Mouse (Mus musculus) intestine, embryonic 14.5 days (tissue): ENCODE measurements around the gene Abi1. TPM values are rescaled to one million over a fixed set of nuclear protein-coding genes. Genes with fewer than 3 reads are reported as not detected.

Experiments
- ATAC-seq: fragments of 200-750 bp; cut with Nextera tagmentation; replicated peaks from 2 replicates; pipeline ENCODE4 v1.8.0; 2017; ENCODE audit warnings: low read depth, moderate number of reproducible peaks, moderate TSS enrichment, moderate library complexity; ENCODE audit not compliant: low FRiP score, low TSS enrichment
- DNase-seq: peaks from one replicate; pipeline ENCODE4 v3.0.0-alpha.2; 2018; ENCODE audit warnings: low spot score
- H3K27ac ChIP-seq: fragments of 300-500 bp; sonication (generic); 2 replicates; pipeline ENCODE4 v1.5.1; 2014; ENCODE audit warnings: low read depth, mild to moderate bottlenecking, control low read depth
- H3K27me3 ChIP-seq: fragments of 300-500 bp; sonication (generic); replicated peaks from 2 replicates; pipeline ENCODE4 v1.6.1; 2014; ENCODE audit warnings: low read length, control low read depth; ENCODE audit not compliant: control insufficient read depth, insufficient read depth
- H3K36me3 ChIP-seq: fragments of 300-500 bp; sonication (generic); 2 replicates; pipeline ENCODE4 v1.6.1; 2014; ENCODE audit warnings: low read length, control low read depth; ENCODE audit not compliant: control insufficient read depth, insufficient read depth
- H3K4me1 ChIP-seq: fragments of 300-500 bp; sonication (generic); replicated peaks from 2 replicates; pipeline ENCODE4 v1.6.1; 2014; ENCODE audit warnings: low read length, control low read depth, mixed read lengths; ENCODE audit not compliant: control insufficient read depth, insufficient read depth
- H3K4me2 ChIP-seq: fragments of 300-500 bp; sonication (generic); 2 replicates; pipeline ENCODE4 v1.6.1; 2014; ENCODE audit warnings: low read length
- H3K4me3 ChIP-seq: fragments of 300-500 bp; sonication (generic); 2 replicates; pipeline ENCODE4 v1.5.1; 2014; ENCODE audit warnings: low read depth, low read length, control low read depth, mixed read lengths
- H3K9ac ChIP-seq: fragments of 300-500 bp; sonication (generic); 2 replicates; pipeline ENCODE4 v1.6.1; 2014; ENCODE audit warnings: mild to moderate bottlenecking, low read length
- H3K9me3 ChIP-seq: fragments of 300-500 bp; sonication (generic); 2 replicates; pipeline ENCODE4 v1.6.1; 2016; ENCODE audit warnings: low read length, control low read depth; ENCODE audit not compliant: control insufficient read depth
- WGBS: fragments of 180-500 bp; shearing (Covaris S2); extraction: QIAGEN DNeasy Blood & Tissue Kit; methylation state at CpG from one replicate; pipeline ENCODE4 v1.1.7; 2014; 5-methylcytosine and 5-hydroxymethylcytosine counted together
- polyA plus RNA-seq: library from polyadenylated mRNA; unstranded; fragments of >200 nt; fragmentation: Nextera tagmentation; extraction: Ambion mirVana; gene quantifications from 2 replicates; pipeline ENCODE4 v1.2.1, GENCODE M21; 2014

The Abi1 gene
- polyA plus RNA-seq, 1 experiment from 2014 or later = 42.8 TPM

GRCm38 (mm10) chr2:23007577-23007976 lies 32.5 kb downstream of the Abi1 start:
- Histone ChIP-seq H3K4me2 (no peak overlapping the region), H3K36me3 (peaks cover 5% of the 10 kb centered on the region; the same call in 1 of the 2 replicates), H3K4me3 (no peak overlapping the region), H3K9me3 (no peaks in the 10 kb centered on the region), H3K4me1 (no peaks in the 10 kb centered on the region), H3K9ac (no peak overlapping the region), H3K27ac (no peak overlapping the region), H3K27me3 (no peaks in the 10 kb centered on the region)
- WGBS = 87% methylated on average over 7 of the region's 7 CpGs
- DNase-seq (no peak), ATAC-seq (no peak)

DNA sequence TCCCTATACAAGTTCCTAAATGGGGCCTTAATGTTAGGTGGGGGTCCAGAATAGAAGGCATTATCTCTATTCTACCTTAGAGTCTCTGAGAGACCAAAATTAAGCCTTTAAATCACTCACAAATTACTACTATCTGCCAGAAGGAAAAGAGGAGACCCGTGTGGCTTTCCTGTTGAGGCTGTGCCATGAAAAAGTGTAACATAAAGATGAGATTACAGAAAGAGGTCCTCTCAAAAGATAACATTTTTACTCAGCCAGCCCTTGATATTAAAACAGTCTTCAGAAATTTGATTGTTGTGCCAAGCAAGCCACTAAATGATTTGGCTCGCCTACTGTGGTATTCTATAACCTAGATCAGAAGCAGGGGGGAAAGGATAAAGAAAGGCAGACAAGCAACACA lies 32.9 kb downstream of the Abi1 start:
- no peak overlapping the region for H3K27ac ChIP-seq
- H3K36me3 ChIP-seq = peaks cover 5% of the 10 kb centered on the region; the same call in 1 of the 2 replicates
- H3K9ac ChIP-seq = no peak overlapping the region
- ATAC-seq = no peak
- H3K4me3 ChIP-seq = no peak overlapping the region
- H3K4me1 ChIP-seq = no peaks in the 10 kb centered on the region
- no peaks in the 10 kb centered on the region for H3K9me3 ChIP-seq
- H3K4me2 ChIP-seq = no peak overlapping the region
- 84% methylated on average over 2 of the region's 2 CpGs for WGBS
- DNase-seq = no peak
- H3K27me3 ChIP-seq = no peaks in the 10 kb centered on the region

GRCm38 (mm10) chr2:23006219-23006618 lies 33.8 kb downstream of the Abi1 start:
- DNase-seq = no peak
- H3K4me2 ChIP-seq = no peak overlapping the region
- H3K4me1 ChIP-seq = no peaks in the 10 kb centered on the region
- H3K9me3 ChIP-seq = no peaks in the 10 kb centered on the region
- WGBS = 71% methylated on average over 6 of the region's 6 CpGs
- ATAC-seq = no peak
- H3K9ac ChIP-seq = no peak overlapping the region
- H3K4me3 ChIP-seq = no peak overlapping the region
- H3K27me3 ChIP-seq = no peaks in the 10 kb centered on the region
- peaks cover 5% of the 10 kb centered on the region; the same call in 1 of the 2 replicates for H3K36me3 ChIP-seq
- H3K27ac ChIP-seq = no peak overlapping the region

DNA sequence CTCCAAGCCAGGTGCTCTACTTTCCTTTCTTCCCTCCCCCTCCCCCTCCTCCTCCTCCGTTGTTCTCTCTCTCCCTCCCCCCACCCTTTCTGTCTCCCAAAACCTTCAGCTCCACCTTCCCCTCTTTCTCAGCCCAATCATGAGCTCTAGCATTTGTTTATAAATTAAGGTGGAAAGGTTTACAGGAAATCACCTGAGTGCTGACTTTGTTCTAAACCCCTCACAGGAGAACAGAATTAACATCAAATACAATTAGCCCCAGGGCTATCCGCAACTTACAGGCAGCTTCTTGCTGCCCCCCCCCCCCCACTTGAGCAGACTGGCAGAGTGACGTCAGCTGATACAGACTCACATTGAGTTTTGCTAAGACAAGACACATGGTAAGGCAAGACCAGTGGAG lies 37.4 kb downstream of the Abi1 start:
- DNase-seq (no peak), ATAC-seq (no peak)
- 53% methylated on average over 3 of the region's 3 CpGs for WGBS
- no peak overlapping the region for H3K4me3 ChIP-seq
- H3K9ac ChIP-seq = no peak overlapping the region
- no peak overlapping the region for H3K27ac ChIP-seq
- no peaks in the 10 kb centered on the region; the same call in 1 of the 2 replicates for H3K36me3 ChIP-seq
- no peaks in the 10 kb centered on the region for H3K4me1 ChIP-seq
- no peaks in the 10 kb centered on the region for H3K9me3 ChIP-seq
- no peak overlapping the region for H3K4me2 ChIP-seq
- no peaks in the 10 kb centered on the region for H3K27me3 ChIP-seq

DNA sequence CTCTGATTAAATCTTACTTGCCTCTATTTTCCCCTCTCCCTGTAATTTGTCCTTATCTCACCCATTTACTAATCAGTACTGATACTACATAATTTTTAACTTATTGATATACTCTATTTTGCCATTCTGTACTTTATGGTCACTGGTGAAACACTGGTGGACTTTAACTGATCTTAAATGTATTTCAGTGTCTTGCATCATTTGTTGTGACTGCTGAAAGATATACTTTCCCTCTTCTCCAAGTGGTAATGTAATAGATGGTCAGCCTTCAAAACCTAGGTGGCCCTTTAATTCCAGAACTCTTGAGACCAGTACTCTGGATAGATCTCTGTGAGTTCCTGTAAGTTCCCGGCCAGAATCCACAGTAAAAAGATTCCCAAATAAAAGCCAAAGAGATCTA lies 40.4 kb downstream of the Abi1 start:
- Histone ChIP-seq H3K9ac (no peak overlapping the region), H3K4me2 (no peak overlapping the region), H3K4me1 (no peaks in the 10 kb centered on the region), H3K27ac (no peak overlapping the region), H3K9me3 (no peaks in the 10 kb centered on the region), H3K36me3 (no peaks in the 10 kb centered on the region), H3K27me3 (no peaks in the 10 kb centered on the region), H3K4me3 (no peak overlapping the region)
- WGBS = 88% methylated on average over 1 of the region's 1 CpGs
- DNase-seq (no peak), ATAC-seq (no peak)

DNA sequence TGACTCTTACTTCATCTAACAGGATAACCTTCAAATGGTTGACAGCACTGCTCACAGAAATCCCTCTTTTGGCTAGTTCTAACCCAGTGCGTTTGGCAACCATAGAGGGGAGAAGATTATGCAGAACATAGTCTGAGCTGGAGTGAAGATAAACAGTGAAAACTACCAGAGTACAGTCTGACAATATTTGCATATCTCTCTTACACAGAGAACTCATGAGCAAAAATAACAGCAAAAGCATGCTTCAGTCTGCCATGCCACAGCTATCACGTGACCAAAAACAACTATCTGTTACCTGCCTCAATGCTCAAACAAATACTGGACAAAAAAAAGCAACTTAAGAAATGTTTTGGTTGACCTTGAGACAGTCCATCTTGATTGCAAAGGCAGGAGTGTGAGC lies 41.2 kb downstream of the Abi1 start:
- 78% methylated on average over 2 of the region's 2 CpGs for WGBS
- Histone ChIP-seq H3K9ac (no peak overlapping the region), H3K36me3 (0 out of 2 replicates have a peak, but pooled peaks cover 5% of the 10 kb centered on the region), H3K27ac (no peak overlapping the region), H3K4me1 (no peaks in the 10 kb centered on the region), H3K27me3 (no peaks in the 10 kb centered on the region), H3K4me3 (no peak overlapping the region), H3K9me3 (no peaks in the 10 kb centered on the region), H3K4me2 (no peak overlapping the region)
- no peak for DNase-seq
- ATAC-seq = no peak

DNA sequence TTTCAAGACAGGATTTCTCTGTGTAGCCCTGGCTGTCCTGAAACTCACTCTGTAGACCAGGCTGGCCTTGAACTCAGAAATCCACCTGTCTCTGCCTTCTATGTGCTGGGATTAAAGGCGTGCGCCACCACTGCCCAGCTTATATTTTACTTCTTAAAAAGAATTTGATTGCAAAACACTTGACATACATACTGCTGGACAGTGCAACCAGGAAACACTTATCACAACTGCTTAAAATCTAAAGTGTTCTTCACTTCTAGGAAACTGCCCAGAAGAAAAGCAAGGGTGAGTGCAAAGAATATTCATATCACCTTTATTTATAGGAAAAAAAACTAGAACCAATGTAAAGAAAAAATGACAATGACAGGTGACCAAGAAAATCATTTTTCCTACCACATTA lies 42.0 kb downstream of the Abi1 start:
- no peak for DNase-seq
- Histone ChIP-seq H3K27ac (no peak overlapping the region), H3K9me3 (no peaks in the 10 kb centered on the region), H3K36me3 (peaks cover 11% of the 10 kb centered on the region; the same call in 1 of the 2 replicates), H3K27me3 (no peaks in the 10 kb centered on the region), H3K9ac (no peak overlapping the region), H3K4me2 (no peak overlapping the region), H3K4me1 (no peaks in the 10 kb centered on the region), H3K4me3 (no peak overlapping the region)
- no peak for ATAC-seq
- 87% methylated on average over 2 of the region's 2 CpGs for WGBS

- Histone ChIP-seq H3K9me3 (no peaks in the 10 kb centered on the region), H3K9ac (no peak overlapping the region), H3K36me3 (peaks cover 15% of the 10 kb centered on the region; the same call in 1 of the 2 replicates), H3K27me3 (no peaks in the 10 kb centered on the region), H3K4me2 (no peak overlapping the region), H3K27ac (no peak overlapping the region), H3K4me1 (no peaks in the 10 kb centered on the region), H3K4me3 (no peak overlapping the region)
- ATAC-seq (no peak), DNase-seq (no peak)
Observed at GRCm38 (mm10) chr2:22996071-22996470, 44.0 kb downstream of the Abi1 start.

GRCm38 (mm10) chr2:22985973-22986657 lies 53.9 kb downstream of the Abi1 start:
- ATAC-seq (no peak), DNase-seq (no peak)
- no peak overlapping the region for H3K4me2 ChIP-seq
- WGBS = 91% methylated on average over 2 of the region's 2 CpGs
- H3K9ac ChIP-seq = no peak overlapping the region
- no peak overlapping the region for H3K4me3 ChIP-seq
- no peaks in the 10 kb centered on the region for H3K9me3 ChIP-seq
- H3K27ac ChIP-seq = no peak overlapping the region
- H3K36me3 ChIP-seq = no peaks in the 10 kb centered on the region
- H3K4me1 ChIP-seq = no peaks in the 10 kb centered on the region
- H3K27me3 ChIP-seq = no peaks in the 10 kb centered on the region
